Mouse (Mus musculus): Measurements from ENCODE around the gene Adgrd1.
A peak's percentile ranks its signal among the peaks of the same experiment; 100 is the strongest.

Gene Adgrd1

DNA sequence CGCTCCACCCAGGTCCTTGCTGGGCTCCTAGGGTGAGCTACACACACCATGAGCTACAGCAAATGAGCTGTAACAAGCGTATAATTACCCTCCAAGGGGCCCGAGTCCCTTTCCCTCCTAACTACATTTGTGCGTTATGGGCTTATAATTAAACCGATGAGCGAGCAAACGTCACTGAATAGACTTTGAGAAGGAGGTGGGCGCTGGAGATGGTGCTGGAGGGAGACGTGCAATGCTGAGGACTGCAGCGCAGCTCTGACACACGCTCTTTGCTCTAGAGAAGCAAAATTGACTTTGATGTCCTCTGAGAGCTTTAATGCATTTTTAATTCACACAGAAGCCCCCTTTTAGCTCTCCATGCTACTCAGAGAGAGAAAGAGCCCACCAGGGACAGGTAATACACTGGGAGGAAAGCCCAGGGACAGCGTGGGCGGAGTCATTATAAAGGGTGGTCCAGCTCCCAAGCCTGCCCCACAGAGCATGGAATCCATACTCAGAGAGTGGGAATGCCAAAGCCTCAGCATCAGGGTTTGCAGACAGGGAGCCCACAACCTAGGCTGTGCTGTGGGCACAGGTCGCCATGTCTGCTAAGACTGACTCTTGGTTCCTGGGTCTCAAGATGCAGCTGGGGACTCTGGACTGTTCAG, 115.0 kb downstream of the Adgrd1 start:
- no peak for DNase-seq

DNA sequence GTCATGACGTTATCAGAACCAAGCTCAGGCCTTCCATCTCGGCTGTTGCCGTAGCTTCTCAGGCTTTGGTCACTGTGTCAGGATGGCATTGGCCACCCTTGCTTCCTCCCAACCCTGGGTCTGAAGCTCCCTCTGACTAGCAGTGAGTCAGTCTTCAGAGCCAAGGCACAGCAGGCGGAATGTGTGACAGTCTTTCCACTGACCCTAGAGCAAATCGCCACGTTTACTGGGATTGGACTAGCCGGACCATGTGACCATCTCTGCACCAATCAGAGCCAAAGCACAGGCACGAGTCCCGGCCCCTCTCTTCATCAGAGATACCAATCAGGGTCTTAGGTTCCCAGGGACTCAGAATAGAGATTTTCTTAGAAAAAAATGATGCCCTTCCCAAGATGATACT, 117.5 kb downstream of the Adgrd1 start:
- DNase-seq = no peak

DNA sequence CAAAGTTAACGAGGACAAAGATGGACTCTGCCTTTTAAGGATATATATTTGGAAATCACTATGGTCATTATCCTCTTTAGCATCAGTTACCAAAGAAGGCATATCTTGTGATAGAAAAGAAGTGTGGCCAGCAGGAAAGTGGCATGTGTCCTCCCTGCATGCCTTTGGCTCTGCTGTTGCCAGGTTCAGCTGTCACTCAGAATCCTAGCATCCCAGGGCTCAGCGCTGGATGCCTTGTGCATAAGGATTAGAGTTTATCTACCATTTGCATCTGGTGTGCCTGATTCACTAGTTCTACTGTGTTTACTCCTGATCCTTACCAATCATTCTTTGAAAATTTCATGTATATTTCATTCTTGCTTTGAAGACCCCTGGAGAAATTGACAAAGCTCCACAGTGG, 119.5 kb downstream of the Adgrd1 start:
- no peak for DNase-seq

DNA sequence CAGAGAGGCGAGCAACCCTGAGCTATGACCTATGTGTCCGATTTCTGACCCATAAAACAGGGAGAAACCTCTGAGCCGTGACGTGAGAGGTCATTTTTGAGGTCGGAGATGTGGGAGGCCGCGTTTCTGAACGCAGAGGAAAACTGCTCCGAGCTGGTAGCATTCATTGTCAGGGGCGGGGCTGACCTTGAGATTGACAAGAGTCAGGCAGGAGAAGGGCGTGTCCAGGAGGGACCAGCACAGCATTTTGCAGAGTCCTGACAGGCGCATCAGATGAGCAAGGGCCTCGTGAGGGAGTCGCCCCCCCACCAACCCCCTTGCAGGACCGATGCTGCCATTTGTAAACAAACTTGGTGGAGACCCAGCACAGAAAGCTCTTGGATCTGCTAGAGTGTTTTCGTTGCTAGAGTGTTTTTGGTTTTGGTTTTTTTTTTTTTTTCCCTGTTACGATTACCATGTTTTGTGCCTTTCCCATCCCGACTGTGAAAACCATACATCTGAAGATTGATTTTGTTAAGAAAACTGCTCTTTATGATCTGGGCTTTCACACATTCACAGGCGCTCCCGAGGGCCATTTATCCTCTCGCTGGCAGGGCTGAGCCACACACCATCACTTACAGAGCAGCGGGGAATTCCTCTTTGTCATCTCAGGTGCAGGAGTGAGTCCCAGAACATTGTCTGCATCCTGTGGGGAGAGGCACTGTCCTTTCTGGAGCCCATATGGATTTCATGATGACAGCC, 121.1 kb downstream of the Adgrd1 start:
- DNase-seq = no peak

DNA sequence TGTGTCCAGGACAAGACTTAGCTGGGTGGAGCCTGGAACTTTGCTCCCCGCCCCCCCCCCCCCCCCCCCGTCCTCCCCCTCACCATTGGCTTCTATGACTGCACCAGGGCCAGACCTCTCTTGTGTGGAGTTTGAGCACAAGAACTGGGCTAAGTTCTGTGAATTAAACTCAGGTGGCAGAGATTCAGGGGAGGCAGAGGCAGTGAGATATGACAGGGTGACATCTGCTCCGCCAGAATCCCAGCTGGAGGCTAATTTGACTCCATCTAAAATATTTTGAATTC, 121.6 kb downstream of the Adgrd1 start:
- no peak for DNase-seq

DNA sequence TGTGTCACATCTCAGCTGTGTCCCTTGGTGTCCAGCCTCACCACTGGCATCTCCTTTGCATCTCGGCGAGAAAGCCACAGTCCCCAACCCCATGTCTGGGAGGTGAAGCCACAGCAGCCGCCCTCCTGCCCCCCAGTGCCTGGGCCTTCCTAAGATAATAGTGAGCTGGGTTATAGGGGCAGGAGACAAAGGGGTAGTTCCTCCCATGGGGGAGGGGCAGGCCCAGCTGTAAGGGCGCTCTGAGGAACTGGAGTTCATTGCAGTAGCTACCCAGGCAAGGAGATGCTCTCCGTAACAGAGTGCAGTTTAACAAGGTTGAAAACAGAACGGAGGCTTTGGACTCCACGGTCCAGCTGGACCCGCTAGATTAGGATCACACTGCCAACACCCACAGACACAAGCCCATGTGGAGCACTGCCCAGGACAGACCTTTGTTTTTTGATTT, 122.0 kb downstream of the Adgrd1 start:
- peak; percentile 29 for DNase-seq

DNA sequence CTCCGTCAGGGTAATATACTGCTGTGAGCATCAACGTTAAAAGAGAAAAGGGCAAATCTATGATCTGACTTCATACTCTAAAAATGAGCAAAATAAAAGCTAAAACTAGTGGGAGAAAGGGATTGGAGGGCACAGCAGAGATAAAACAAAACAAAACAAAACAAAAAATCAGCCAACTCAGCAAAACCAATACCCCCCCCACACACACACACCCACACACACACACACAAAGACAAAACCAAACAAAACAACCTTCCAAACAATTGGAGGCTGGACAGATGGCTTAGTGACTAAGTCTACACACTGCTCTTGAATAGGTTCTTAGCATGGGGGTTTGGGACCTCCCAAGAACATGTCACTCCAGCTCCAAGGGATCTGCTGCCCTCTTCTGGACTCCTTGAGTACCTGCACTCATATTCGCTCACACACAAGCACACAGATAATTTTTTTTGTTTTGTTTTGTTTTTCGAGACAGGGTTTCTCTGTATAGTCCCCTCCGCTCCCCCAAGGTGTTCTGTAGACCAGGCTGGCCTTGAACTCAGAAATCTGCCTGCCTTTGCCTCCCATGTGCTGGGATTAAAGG, 122.7 kb downstream of the Adgrd1 start:
- no peak for DNase-seq

DNA sequence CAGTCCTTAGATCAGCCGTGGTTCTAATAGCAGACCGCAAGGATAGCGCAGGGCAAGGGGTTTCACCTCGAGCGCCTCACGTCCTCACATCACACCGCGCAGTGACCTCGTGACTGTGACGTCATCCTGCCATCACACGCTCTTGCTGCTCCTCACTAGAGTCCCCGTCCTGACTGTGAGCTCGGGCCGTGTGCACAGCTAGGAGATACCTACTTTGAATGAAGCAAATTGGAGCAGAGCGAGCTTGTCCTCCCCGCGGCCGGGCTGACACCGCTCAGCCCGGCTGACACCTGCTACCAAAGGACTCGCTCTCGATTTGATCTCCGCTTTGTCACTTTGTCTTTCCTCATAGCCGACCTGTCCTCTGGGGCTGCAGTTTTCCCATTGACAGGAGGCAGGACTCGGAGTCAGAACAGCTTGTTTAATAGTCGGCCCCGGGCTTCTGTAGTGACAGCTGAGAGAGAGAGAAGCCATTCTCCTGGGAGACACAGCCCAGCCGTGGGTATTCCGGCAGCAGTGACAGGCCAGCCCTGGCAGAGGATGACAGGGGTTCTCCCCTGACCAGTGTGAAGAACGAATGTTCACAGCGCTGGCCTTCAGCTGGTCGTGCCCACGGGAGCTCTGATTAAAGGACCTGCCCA, 129.4 kb downstream of the Adgrd1 start:
- DNase-seq = no peak

DNA sequence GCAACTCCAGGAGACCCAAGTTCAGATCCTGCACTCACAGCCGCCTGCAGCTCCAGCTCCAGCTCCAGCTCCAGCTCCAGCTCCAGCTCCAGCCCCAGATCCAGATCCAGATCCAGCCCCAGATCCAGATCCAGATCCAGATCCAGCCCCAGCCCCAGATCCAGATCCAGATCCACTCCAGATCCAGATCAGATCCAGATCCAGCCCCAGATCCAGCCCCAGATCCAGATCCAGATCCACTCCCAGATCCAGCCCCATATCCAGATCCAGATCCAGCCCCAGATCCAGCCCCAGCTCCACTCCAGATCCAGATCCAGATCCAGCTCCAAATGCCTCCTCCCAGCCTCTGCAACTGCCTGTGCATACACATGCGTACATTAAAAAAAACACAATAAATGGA, 131.6 kb downstream of the Adgrd1 start:
- DNase-seq = no peak

DNA sequence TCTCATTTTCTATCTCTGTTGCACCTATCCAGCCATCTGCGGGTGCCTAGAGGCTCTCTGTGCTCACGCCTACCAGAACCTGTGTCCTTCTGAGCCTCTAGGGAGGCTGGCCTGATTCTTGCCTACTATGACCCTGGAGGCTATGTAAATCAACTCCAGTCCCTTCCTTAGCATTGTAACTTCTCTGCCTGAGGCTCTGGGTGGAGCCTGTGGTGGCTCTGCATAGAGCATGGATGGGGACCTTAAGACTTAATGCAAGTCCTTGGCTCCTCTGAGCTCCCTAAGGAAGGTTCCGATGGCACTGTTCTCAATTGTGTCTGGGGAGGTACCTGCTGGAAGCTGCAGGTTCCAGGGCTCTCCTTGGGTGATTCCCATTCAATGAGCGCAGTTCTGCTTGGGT, 136.8 kb downstream of the Adgrd1 start:
- no peak for DNase-seq

DNA sequence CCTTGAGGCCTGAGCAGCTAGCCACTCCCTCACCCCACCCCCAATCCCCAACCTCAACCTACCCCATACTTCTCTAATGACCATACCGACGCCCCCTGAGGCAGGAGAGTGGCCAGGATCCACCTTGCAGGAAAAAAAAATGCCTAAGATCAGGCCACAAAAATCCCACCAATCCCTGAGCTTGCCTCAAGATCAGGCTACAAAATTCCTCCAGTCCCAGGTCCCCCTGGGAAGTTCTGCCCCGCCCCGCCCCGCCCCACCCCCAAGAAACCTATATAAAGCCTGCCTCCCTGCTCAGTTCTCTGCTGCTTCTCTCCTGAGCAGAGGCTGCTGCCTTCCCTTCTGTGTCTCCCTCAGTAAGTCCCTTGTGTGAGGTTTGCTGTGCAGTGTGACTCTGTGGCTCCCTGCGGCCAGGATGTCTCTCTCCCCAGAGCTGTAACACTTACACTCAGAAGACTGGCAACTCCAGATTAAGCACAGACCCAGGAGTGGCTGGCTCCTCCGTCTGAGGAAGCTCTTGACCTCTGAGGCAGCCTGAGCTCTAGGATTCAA, 137.4 kb downstream of the Adgrd1 start:
- no peak for DNase-seq

DNA sequence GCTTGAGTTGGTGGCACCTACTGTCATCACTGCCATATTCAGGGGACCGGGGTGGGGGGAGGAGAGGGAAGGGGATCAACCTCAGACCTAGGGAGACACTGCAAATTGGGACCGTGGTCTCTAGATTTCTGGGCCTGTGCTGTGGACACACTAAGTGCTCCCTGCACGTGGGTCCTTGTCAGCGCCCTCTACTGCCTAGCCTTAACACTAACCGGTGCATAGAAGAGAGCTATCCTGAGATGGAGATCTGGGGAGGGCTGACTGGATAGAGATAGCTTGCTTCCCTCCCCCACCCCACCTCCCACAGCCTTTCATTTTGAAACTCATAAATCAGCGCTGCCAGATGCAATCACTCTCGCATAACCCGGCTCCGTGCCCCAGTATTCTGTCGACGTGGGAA, 139.8 kb downstream of the Adgrd1 start:
- no peak for DNase-seq

DNA sequence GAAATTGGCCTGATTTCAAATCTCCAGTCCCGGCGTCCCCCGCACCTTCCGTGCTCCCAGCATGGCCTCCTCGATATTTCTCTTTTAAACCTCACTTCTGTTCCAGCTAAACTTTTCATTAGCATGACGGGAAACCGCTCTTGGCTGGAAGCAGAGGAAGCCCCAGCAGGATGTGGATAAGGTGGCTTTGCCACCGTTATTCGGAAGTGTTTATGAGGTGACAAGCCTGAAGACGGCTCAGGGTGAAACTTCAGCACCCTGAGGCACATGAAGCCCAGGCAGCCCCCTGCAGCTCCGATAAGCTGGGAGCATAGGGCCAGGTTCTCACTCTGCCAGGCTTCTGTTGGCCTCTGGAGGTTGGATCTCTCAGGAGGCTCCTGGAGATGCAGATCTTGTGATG, 145.3 kb downstream of the Adgrd1 start:
- DNase-seq = no peak

DNA sequence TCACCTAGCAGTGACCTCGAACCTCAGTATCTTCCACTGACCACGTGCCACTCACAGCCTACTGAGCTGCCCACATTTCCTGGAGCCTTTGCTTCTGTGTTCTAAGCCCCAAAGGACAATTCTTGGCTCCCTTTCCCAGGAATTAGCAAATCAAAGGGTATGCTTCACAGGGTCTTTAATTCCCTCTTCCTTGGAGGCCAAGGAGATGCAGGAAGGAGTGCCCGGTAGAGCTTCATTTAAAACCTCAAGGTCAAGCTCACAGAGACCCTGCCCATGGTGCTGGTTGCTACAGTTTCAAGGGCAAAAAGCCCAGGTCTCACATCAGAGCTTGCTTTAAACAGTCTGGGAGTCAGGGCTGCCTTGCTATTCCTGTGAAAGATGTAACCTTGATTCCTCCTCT, 145.7 kb downstream of the Adgrd1 start:
- no peak for DNase-seq

DNA sequence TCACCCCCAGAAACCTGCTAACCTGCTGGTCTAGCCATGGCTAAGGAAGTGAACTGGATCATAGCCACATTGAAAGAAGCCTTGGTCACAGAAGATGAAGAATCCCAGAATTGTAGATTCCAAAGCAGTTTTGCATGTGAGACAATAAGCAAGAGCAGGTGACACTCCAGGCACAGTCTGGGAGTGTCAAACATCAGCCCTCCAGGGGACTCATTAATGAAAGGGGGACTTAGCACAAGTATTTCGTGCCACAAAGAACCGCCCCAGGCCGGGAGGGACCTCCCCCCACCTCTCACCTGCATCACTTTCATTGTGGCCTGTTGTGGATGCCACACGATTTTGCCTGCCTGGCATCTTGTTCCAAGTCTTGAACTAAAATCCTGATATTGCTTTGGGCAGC, 146.6 kb downstream of the Adgrd1 start:
- DNase-seq = no peak

DNA sequence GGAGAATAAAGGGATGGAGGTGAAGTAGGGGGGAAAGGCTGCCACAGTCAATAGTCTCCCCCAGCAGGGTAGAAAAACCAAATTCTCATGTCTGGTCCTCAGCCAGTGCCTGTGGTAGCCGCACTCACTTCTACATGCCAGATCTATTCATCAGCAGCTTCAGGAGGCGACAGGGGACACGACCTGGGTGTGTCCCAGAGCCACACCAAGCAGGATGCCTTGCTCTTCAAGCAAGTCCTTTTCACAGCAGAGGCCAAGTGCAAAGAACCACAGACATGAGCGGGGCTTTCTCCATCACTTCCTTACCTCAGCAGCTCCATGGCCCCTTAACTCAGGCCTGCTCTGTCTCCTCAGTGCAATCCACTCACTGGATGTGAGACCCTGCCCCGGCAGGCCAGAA, 147.8 kb downstream of the Adgrd1 start:
- DNase-seq = no peak

DNA sequence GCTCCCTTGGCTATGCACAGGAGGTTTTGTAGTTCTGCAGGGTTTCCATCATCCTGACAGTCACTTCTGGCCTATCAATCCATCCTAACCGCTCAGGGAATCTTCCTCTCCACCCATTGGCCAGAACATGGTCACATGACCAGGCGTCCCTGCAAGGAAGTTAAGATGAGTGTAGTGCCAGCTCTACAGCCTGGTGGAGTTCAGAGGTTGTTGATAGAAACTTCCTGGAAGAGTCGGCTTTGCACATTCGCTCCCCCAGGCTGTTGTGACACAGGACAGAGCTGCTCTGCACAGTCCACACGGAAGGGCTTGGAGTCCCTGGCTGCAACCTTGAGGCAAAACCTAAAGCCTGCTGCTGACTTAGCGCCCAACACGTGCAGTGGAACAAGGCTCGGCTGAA, 152.5 kb downstream of the Adgrd1 start:
- DNase-seq = peak; percentile 28

All from kidney, postnatal 10 days (tissue).